Mouse (Mus musculus) left cerebral cortex, adult 11 months (tissue): Measurements from ENCODE around the gene Ncaph2.

ENCODE experiments used
- DNase-seq: peaks from one replicate; pipeline ENCODE4 v3.0.0; 2022; ENCODE audit warnings: low spot score

The Ncaph2 gene

DNA sequence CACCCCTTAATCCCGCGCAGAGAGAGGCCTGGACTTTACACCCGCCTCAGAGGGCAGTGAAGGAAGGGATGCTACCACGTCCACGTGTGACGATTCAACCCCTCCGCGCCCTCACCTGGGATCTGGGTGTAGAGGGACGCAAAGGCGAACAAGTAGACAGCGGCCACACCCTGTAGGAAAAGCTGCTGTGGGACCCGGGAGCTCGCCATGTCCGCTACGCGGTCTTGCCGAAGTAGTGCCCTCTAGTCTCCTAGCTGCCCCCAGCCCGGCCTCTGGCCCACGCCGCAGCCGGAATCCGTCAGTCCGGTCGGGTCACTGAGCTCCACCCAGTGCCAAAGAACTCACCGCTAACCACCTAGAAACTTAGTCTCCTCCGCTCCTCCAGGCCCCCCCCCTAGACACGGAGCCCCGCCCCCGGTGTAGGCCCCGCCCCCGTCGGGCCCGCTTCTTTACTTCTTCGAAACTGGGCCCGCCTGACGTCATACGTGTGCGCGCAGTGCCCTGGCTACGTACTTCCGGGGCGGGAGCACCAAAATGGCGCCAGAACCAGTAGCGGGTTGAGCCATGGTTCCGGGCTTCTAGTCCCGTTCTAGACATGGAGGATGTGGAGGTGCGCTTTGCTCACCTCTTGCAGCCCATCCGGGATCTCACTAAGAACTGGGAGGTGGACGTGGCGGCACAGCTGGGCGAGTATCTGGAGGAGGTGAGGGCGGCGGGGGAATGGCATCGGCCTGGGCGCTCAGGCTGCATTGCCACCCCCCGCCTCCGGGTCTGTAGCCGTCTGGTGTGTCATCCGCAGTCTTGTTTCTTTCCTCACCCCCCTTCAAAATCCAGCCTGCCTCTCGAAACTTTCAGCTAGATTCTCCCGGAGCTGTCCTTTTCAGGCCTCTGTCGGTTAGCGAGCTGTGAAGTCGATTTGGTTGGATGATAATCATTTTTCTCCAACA, at the start of gene Ncaph2, which contains the start of gene Lmf2:
Gene Ncaph2, plus strand, starts transcription at position 479 of the 947 bp plus-strand sequence.
Gene Lmf2, minus strand, starts transcription at position 419 of the 947 bp plus-strand sequence.
- peak; percentile 91 for DNase-seq

DNA sequence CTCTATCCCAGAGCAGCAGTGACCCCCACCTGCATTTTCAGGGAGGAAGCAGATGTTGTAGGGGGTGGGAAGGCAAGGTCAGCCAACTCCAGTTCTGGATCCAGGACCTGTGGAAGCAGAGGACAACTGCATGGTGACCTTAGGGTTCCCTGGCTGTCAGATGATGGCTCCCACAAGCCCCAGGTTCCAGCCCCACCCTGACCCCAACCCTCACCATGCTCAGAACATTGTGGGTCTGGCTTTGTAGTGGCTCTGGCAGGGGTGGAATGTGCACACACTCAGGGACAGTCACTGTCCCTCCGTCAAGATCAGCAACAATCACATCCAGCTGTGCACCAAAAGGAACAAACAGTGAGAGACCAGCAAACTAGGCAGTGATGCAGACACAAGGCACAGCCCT, 49.6 kb upstream of the Ncaph2 start:
- DNase-seq: no peak

DNA sequence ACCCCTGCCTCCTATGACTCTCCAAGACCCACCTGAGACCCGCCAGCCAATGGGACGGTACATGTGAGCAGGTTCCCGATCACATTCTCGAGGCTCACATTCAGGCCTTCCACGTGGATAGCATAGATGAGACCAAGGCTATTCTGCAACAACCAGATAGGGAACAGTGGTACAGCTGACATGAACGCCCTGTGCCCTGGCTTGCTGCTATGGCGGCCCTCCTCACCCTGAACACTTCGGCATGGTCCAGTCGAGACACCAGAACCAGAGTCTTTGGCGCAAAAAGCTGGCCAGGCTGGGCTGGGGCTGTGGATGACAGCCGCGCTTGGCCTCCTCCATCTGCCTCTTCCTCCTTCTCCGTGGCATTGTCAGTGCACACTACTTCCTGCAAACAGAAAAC, 48.1 kb upstream of the Ncaph2 start:
- no peak for DNase-seq

GRCm38 (mm10) chr15:89308406-89309139, 46.9 kb upstream of the Ncaph2 start:
- no peak for DNase-seq

DNA sequence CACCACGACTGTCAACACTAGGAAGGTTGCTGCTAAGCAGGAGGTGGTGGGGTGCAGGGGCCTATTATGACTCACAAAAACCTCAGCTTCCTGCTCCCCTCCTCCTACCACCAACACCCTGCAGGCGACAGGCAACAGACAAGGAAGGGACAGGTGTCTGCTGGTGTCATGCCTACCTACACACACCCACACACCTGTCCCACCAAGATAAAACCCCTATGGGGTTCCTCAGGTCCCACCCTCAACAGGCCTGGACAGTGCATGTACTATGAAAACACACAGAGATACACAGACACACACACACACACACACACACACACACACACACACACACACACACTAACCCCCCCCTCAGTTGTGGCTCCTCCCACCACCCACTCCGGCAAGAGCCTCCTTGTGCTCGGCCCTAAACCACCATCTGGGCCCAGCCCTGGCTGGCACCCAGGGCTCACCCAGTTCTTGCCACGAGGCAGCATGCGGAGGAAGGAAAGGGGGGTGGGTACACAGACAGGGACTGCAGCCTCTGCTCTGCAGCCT, 45.5 kb upstream of the Ncaph2 start:
- peak; percentile 73 for DNase-seq

- no peak for DNase-seq
These were observed 42.2 kb upstream of the Ncaph2 start for GRCm38 (mm10) chr15:89313359-89313758.

DNA sequence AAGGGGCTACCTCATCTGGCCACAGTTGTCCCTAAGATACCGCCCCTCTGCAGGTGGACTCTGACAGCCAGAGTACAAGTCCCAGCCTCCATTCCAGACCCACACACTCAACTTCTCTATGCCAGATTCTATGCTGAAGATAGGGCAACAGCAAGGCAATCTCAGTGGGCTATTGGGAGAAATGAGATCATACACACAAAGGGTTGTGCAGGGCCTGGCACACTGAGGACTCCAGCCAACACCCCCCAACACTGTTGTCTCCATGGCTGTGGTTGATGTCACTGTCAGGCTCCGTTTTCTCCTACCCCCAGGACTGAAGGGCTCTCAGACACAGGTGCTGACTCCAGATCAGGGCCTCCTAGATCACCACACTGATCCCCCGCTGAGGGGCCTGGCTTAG, 41.4 kb upstream of the Ncaph2 start:
- no peak for DNase-seq

DNA sequence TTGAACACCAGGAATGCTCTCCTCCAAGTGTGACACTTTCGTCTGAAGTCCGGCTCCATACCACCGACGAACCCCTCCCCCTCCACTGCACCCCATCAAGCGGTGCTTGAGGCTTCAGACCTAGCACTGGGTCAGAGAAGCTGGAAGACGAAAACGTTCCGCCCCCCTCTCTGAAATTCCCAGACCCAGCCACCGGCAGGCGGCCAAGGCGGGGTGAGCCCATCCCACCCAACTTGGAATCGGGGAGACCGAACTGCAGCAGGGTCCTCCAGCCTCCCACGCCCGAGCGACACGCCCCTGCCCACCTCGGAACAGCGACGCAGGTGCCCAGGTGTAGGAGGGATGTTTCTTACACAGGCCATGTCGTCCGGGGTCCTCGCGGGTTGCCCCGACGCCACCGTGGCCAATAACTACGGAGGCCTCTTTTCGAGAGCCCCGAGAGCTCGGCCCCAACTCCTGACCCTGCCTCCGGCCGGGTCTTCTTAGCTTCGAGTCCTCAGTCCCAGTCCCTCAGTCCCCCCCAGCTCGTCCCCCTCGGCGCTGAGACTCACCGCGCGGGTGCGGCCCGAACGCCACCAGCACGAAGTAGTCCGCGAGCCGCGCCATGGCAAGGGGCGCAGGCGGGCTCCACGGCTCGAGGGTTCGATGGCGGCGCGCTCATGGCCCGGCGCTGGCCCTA, 40.9 kb upstream of the Ncaph2 start:
- no peak for DNase-seq

DNA sequence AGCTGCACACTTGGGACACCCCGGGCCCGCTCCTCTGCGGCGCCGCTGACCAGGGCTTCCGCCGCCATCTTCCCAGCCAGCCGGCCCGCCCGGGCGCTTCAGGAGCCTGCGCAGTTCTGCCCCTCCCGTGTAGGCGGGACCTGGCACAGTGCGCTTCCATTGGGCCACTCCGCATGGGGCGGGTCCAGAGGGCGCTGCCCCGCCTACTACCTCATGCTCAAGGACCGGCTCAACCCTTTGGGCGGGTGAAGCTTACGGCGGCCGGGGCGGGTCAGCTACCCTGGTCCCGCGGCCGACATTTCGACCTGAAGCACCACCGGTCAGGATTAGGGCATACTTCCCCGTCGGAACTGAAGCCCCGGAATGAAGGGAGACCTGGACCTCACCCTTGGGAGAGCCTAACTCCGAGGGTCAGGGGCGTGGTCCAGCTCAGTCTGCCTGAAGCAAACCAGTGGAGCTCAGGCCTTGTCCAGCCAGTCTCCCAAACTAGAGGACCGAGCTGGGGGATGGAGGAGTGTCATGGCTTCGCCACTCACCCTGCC, 40.3 kb upstream of the Ncaph2 start, which contains the start of gene Sbf1:
Gene Sbf1, minus strand, starts transcription at position 122 of the 542 bp plus-strand sequence.
- peak; percentile 96 for DNase-seq

DNA sequence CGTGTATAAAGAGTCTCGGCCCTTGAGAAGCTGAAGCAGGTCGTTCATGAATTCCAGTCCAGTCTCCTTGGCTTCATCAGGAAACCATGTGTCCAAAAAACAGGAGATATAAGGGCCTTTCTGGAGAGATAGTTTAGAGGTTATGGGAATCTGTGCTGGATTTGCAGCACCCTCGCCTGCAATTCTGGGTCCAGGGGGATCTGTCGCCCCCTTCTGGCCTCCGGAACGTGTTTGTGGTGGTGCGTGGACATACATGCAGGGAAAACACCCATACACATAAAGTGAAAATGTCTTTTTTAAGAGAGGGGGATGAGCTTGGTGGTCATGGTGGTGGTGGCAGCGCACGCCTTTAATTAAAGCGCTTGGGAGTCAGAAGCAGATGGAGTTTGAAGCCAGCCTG, 39.4 kb upstream of the Ncaph2 start:
- no peak for DNase-seq

DNA sequence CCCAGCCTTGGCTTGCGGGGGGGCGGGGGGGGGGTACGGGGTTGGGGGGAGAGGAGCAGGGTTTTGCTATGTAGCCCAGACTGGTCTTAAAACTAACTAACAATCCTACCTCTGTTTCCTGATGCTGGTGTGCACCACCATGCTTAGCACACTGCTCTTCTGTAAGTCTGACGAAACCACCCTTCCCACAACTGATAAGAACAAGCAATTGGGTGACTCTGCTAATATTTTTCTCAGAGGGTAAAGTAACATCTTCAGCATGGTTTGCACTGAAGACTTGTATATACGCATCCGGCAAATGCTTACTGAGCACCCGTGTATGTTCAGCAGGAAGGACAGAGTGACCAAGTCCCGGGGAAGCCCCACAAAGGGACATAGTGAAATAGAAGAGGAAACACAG, 34.3 kb upstream of the Ncaph2 start:
- DNase-seq: no peak

DNA sequence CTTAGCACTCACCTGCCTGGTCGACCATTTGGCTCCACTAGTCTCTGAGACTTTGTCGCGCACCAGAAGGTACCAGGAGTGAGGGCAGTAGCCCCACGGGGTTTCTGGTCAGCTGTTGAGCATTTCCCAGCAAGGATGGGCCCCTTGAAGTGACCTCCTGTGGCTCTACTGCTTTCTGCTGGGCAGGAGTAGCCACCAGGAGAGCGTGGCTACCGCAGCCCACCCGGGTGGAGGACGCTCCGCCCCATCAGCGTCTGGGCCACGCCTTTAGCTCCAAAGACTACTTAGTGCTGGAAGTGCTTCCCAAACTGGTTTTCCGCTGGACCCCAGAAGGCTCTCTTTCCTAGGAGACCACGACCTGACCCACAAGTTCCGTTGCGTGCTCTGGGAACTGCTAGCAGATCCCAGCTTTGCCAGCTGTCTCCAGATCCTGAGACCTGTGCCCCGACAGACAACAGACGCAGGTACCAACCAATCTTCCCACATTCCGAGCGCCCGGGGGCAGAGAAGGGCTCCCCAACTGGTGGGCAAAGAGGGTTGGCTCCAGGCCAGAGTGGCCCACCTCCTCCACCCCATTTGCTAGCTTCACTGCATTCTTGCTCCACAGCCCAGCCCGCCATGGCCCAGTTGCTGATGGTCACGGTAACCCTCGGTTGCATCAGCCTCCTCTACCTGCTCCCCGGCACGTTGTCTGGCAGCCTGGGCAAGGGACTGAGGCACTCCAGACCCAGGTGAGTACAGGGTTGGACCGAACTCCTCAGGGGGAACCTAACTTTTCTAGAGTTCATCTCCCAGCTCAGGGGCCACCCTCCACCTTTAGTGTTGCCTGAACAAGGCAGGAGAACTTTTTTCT, 32.6 kb upstream of the Ncaph2 start, which contains the start of gene Adm2:
Gene Adm2, plus strand, starts transcription at position 51 of the 853 bp plus-strand sequence.
- DNase-seq: no peak

- no peak for DNase-seq
These were observed 31.9 kb upstream of the Ncaph2 start for GRCm38 (mm10) chr15:89323656-89324055.

- no peak for DNase-seq
These were observed 29.1 kb upstream of the Ncaph2 start for GRCm38 (mm10) chr15:89326441-89326840.

DNA sequence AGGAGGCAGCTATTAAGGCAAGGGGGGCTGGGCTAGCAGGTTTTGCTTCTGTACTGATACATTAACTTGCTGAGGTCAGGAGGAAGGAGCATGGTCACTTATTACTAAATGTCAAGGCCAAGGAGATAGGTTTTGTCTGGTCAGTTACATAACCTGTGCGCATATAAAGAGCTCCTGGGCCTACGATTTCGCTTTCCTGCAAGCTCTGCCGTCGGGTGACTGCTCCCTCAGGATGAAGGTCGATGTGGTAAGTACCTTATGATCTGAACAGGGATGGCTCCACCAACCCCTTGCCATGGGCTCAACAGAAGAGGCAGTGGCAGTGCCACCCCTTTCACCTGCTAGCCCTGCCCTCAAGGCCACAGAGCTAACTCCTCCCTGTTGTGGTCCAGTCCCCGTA, 21.2 kb upstream of the Ncaph2 start, which contains the start of gene Miox:
Gene Miox, plus strand, starts transcription at position 128 of the 400 bp plus-strand sequence.
- DNase-seq: no peak

- DNase-seq: no peak
These were observed 20.6 kb upstream of the Ncaph2 start for GRCm38 (mm10) chr15:89334774-89335537.

DNA sequence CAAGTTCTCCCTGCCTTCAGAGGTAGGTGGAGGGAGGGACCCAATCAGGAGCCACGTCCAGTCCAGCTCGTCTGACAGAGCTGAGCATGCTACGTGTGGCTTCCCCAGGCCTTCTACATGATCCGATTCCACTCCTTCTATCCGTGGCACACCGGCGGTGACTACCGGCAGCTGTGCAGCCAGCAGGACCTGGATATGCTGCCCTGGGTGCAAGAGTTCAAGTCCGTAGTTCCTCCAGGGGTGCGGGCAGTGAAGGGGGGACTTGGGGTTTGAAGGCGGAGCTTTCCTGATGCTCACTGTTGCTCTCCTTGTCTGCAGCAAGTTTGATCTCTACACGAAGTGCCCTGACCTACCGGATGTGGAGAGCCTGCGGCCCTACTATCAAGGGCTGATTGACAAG, 19.1 kb upstream of the Ncaph2 start:
- no peak for DNase-seq

DNA sequence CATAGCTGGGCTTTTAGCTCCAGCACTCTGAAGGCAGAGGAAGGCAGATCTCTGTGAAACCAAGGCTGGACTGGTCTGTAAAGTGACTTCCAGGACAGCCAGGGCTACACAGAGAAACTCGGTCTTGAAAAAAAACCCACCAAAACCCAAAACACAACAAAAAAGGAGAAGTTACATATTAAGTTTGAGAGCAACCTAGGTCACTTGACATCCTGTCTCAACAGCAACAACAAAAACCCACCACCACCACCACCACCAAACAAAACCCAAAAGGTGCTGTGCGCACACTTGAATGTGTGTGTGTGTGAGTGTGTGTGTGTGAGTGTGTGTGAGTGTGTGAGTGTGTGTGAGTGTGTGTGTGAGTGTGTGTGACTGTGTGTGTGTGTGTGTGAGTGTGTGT, 15.8 kb upstream of the Ncaph2 start:
- DNase-seq: no peak

DNA sequence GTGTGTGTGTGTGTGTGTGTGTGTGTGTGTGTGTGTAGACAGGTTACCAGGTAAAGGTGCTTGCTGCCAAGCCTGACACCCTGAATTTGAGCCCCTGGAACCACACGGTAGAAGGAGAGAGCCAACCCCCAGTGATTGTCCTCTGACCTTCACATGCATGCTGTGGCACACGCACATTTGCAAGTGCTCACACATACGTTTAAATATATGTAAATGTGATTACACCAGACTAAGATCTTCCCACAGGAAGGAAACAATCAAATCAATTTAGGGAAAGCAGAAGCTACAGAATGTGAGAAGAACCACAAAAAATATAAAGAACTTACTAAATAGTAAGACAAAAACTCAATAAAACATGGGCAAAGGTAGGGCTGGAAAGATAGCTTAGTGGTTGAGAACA, 15.4 kb upstream of the Ncaph2 start:
- no peak for DNase-seq

DNA sequence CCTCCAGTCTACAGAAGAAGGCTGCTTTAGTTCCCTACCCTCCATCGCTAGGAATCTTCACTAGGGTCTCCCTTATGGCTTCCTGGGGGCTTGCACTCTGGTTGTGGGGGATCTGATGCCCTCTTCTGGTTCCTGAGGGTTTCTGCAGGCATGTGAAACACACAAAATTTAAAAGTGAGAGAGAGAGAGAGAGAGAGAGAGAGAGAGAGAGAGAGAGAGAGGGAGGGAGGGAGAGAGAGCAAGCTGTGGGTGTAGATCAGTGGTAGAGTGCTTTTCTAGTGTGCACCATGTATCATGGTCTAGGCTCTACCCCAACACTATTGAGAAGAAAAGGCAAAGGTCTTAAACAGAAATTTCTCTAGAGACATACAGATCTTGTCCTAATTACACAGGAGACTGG, 13.8 kb upstream of the Ncaph2 start:
- DNase-seq: no peak
